Mouse (Mus musculus) thymus, adult 18-20 months (tissue): ENCODE data around the gene Coasy.

ENCODE experiments used
- DNase-seq, 2 experiments: peaks; one replicate each; pipeline ENCODE4 v3.0.0; 2022; ENCODE audit warnings: mixed read lengths in 2 of 2

Coasy gene

GRCm38 (mm10) chr11:101134217-101134865, 52.0 kb downstream of the Coasy start:
- DNase-seq: no peak
